Comparison of ENCODE assay signal across 14 mouse cellular contexts in the genomic region with DNA sequence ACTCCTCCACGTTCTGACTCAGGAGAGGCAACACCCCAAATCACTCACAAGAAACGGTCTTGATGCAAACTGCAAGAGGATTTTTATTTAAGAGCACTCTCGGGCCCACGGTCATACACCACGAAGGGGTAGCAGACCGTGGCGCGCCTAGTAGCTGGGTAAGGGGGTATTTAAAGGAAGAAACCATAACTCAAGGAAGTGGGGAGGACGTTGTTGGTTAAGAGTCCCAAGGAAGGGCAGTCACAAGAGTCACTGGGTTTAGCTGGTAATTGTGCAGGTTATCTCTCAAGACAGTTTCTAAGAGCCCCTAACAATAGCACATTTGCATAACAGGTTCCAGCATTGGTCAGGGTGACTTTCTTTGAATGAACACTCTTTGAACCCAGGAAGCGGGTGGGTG. TPM values are rescaled to one million over a fixed set of nuclear protein-coding genes. Genes with fewer than 3 reads are reported as not detected.
"Had no signal": no experiment of that assay in that cellular context is flagged by ENCODE, and none has a peak within 500 bp of the region (broad histone marks: within the 10 kb centered on the region; RNA-seq: fewer than 3 reads in every experiment).

No protein-coding gene starts in this region.

RNA-seq across cellular contexts. Expression of gene Mettl11b, which starts 6.1 kb away (rescaled TPM):
- total RNA-seq: liver, adult 2 months; megakaryocyte progenitor cell, adult 5-6 weeks; megakaryocyte, adult 5-6 weeks; megakaryocyte-erythroid progenitor cell, adult 5-6 weeks; monocyte, adult 5-6 weeks had no signal
- polyA plus RNA-seq: liver, adult 2 months; liver, embryonic 11.5 days; liver, embryonic 12.5 days; liver, embryonic 13.5 days; liver, embryonic 14.5 days; liver, postnatal 0 days; macrophage; myocyte; neural tube, embryonic 11.5 days; neural tube, embryonic 12.5 days had no signal
